Mouse (Mus musculus): ENCODE measurements around the gene Snd1. TPM values are rescaled to one million over a fixed set of nuclear protein-coding genes. Genes with fewer than 3 reads are reported as not detected.
"Not testable (repeated sequence)": the region's sequence is repeated elsewhere in the genome, so short reads cannot be mapped to it uniquely, and the experiment has no call there.

Snd1 gene
- total RNA-seq, 2 experiments from 2014 or later = 126 TPM

- DNase-seq (ENCODE audit: low spot score in 2 of 2) = no peak
Observed at GRCm38 (mm10) chr6:28482711-28483315, 7.9 kb downstream of the Snd1 start.

- DNase-seq (ENCODE audit: low spot score in 2 of 2) = no peak
Observed at GRCm38 (mm10) chr6:28486008-28486407, 11.1 kb downstream of the Snd1 start.

- DNase-seq (ENCODE audit: low spot score in 2 of 2) = no peak
Observed at GRCm38 (mm10) chr6:28486471-28486870, 11.5 kb downstream of the Snd1 start.

- DNase-seq (ENCODE audit: low spot score in 2 of 2) = no peak
Observed at GRCm38 (mm10) chr6:28486905-28487304, 12.0 kb downstream of the Snd1 start.

- no peak for DNase-seq (ENCODE audit: low spot score in 2 of 2)
Observed at GRCm38 (mm10) chr6:28488204-28488851, 13.4 kb downstream of the Snd1 start.

GRCm38 (mm10) chr6:28490612-28491011, 15.7 kb downstream of the Snd1 start:
- no peak for DNase-seq (ENCODE audit: low spot score in 2 of 2)

GRCm38 (mm10) chr6:28491198-28491597, 16.3 kb downstream of the Snd1 start:
- DNase-seq (ENCODE audit: low spot score in 2 of 2) = no peak

- DNase-seq (ENCODE audit: low spot score in 2 of 2) = no peak
Observed at GRCm38 (mm10) chr6:28497837-28498236, 22.9 kb downstream of the Snd1 start.

- DNase-seq (ENCODE audit: low spot score in 2 of 2) = no peak
Observed at GRCm38 (mm10) chr6:28502576-28502975, 27.6 kb downstream of the Snd1 start.

GRCm38 (mm10) chr6:28503148-28503547, 28.2 kb downstream of the Snd1 start:
- DNase-seq (ENCODE audit: low spot score in 2 of 2) = no peak

GRCm38 (mm10) chr6:28504611-28505010, 29.7 kb downstream of the Snd1 start:
- DNase-seq (ENCODE audit: low spot score in 2 of 2) = no peak

GRCm38 (mm10) chr6:28507759-28508158, 32.8 kb downstream of the Snd1 start:
- no peak for DNase-seq (ENCODE audit: low spot score in 2 of 2)

- DNase-seq (ENCODE audit: low spot score in 2 of 2) = no peak
Observed at GRCm38 (mm10) chr6:28514195-28514594, 39.3 kb downstream of the Snd1 start.

GRCm38 (mm10) chr6:28514830-28515350, 40.0 kb downstream of the Snd1 start:
- DNase-seq (ENCODE audit: low spot score in 2 of 2) = no peak

GRCm38 (mm10) chr6:28516618-28517017, 41.7 kb downstream of the Snd1 start:
- no peak for DNase-seq (ENCODE audit: low spot score in 2 of 2)

GRCm38 (mm10) chr6:28517050-28517449, 42.1 kb downstream of the Snd1 start:
- DNase-seq (ENCODE audit: low spot score in 2 of 2) = no peak

GRCm38 (mm10) chr6:28519426-28519825, 44.5 kb downstream of the Snd1 start:
- no peak for DNase-seq (ENCODE audit: low spot score in 2 of 2)

- DNase-seq (ENCODE audit: low spot score in 2 of 2) = not testable (repeated sequence)
Observed at GRCm38 (mm10) chr6:28520787-28521186, 45.8 kb downstream of the Snd1 start.

GRCm38 (mm10) chr6:28521416-28521815, 46.5 kb downstream of the Snd1 start:
- DNase-seq (ENCODE audit: low spot score in 2 of 2) = no peak

- no peak for DNase-seq (ENCODE audit: low spot score in 2 of 2)
Observed at GRCm38 (mm10) chr6:28525589-28525988, 50.6 kb downstream of the Snd1 start.

- DNase-seq (ENCODE audit: low spot score in 2 of 2) = no peak
Observed at GRCm38 (mm10) chr6:28527459-28527858, 52.5 kb downstream of the Snd1 start.

- DNase-seq (ENCODE audit: low spot score in 2 of 2) = no peak
Observed at GRCm38 (mm10) chr6:28528208-28528607, 53.3 kb downstream of the Snd1 start.

- DNase-seq (ENCODE audit: low spot score in 2 of 2) = no peak
Observed at GRCm38 (mm10) chr6:28536464-28536863, 61.5 kb downstream of the Snd1 start.

Data from layer of hippocampus, postnatal 10 days (tissue).